Mouse (Mus musculus): ENCODE measurements at regions not wholly inside any gene's neighbourhood (a gene's known extent, or its start where the extent isn't known, plus 50 kb on each side); places are given as distances from the start of the nearest gene placed in this dataset.

DNA sequence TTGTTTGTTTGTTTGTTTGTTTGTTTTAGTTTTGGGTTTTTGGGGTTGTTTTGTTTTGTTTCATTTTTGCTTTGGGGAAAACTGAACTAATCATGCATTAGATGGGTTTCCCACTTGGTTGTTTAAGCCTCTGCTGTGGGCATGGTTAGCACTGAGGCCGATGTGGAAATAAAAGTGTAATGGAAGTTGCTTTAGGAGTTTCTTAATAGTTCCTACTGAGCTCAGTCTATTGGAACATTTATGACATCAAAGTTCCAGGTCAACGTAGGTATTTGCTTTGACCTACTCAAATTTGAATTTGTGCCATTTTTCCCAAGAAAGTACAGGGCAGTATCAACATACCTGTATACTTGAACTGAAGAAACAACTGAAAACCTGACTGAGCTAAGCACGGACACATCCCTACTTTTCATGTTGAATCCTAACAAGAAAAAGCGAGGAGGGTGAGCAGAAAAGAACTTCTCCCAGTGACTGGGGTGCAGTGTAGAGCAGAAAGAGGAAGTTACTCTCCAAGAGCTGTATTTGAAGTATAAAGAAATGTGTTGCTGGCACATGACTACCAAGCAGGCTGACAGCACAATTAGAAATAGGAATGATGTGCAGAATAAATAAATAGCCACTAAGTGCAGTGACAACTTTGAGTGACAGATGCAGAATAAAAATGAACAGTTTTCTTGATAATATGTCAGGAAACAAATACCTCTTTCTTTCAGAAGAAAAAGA lies 122.0 kb upstream of the Atp2b1 start:
- H3K36me3 ChIP-seq (ENCODE audit: control insufficient read depth, insufficient read depth): no peaks in the 10 kb centered on the region
- H3ac ChIP-seq (ENCODE audit: control insufficient read depth, insufficient read length, low read depth): no peak overlapping the region
- H3K79me3 ChIP-seq (ENCODE audit: low read depth): no peaks in the 10 kb centered on the region
- TF ChIP-seq FOSL1 (IDR thresholded peaks at IDR 0.05; ENCODE audit: insufficient read depth, low read length, poor library complexity, severe bottlenecking) (no peak), MAX (IDR thresholded peaks at IDR 0.05) (no peak), CEBPB (IDR thresholded peaks at IDR 0.05; ENCODE audit: low read depth) (no peak), MYOD1 (IDR thresholded peaks at IDR 0.05; ENCODE audit: control insufficient read depth, insufficient read length, low read depth) (no peak), CTCF (IDR thresholded peaks at IDR 0.05; ENCODE audit: control insufficient read depth, insufficient read depth, insufficient read length) (no peak), MYOG (IDR thresholded peaks at IDR 0.05; ENCODE audit: control insufficient read depth, extremely low read depth, insufficient read length) (no peak), USF1 (IDR thresholded peaks at IDR 0.05; ENCODE audit: low read depth) (no peak)
- H3K79me2 ChIP-seq (ENCODE audit: control insufficient read depth, insufficient read depth): no peaks in the 10 kb centered on the region
- no peak overlapping the region for H3K4me3 ChIP-seq (ENCODE audit: insufficient read depth, poor library complexity, severe bottlenecking)
- H3K27me3 ChIP-seq (ENCODE audit: control insufficient read depth, insufficient read depth, insufficient read length): no peaks in the 10 kb centered on the region

DNA sequence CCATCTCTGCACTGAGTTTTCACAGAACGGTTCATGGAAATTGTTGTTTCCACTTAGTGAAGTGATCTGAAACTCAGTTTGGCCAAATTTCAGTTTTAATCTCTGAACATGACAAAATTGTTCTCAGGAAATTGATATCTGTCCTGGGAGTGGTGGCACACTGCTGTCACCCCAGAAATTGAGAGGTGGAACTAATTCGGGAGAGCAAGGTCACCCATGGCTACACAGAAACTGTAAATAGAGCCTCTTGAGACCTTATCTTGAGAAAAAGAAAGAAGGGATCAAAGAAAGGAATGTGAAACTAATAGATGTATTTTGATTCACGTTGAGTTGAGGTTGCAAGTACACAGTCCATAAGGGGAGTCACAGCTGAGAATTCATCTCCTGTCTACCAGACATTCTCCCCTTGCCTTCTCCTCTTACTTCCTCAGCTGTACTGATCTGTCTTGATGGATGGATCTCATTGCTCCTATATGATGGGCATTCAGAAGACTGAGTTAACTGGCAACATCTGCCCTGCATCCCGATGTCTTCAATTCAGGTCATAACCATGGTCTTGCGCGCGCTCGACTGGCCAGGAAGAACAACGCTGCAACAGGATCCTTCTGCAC lies 120.2 kb upstream of the Atp2b1 start:
- H3K27me3 ChIP-seq (ENCODE audit: control insufficient read depth, insufficient read depth, insufficient read length): no peaks in the 10 kb centered on the region
- H3ac ChIP-seq (ENCODE audit: control insufficient read depth, insufficient read length, low read depth): no peak overlapping the region
- H3K36me3 ChIP-seq (ENCODE audit: control insufficient read depth, insufficient read depth): no peaks in the 10 kb centered on the region
- no peaks in the 10 kb centered on the region for H3K79me3 ChIP-seq (ENCODE audit: low read depth)
- no peak overlapping the region for H3K4me3 ChIP-seq (ENCODE audit: insufficient read depth, poor library complexity, severe bottlenecking)
- TF ChIP-seq FOSL1 (IDR thresholded peaks at IDR 0.05; ENCODE audit: insufficient read depth, low read length, poor library complexity, severe bottlenecking) (no peak), MYOD1 (IDR thresholded peaks at IDR 0.05; ENCODE audit: control insufficient read depth, insufficient read length, low read depth) (no peak), MYOG (IDR thresholded peaks at IDR 0.05; ENCODE audit: control insufficient read depth, extremely low read depth, insufficient read length) (no peak)
- H3K79me2 ChIP-seq (ENCODE audit: control insufficient read depth, insufficient read depth): no peaks in the 10 kb centered on the region

DNA sequence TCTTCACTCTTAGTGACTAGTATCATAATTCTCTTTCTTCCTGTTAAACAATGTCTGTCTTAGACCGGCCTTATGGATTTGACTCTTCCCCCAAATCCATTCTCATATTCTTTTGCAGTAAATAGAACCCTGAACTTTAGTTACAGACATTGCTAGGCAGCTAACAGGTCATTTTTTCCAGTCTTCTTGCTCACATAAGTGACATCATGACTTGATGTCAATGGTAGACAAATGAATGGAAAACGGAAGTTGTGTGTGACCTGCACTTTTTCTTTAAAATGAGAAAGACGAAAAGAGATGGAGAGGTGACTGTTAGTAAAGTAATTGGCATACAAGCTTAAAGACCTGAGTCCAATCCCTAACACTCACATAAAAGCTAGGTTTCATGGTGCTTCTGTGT lies 118.2 kb upstream of the Atp2b1 start:
- no peaks in the 10 kb centered on the region for H3K79me2 ChIP-seq (ENCODE audit: control insufficient read depth, insufficient read depth)
- TF ChIP-seq CEBPB (IDR thresholded peaks at IDR 0.05; ENCODE audit: low read depth): no peak
- TF ChIP-seq CTCF (IDR thresholded peaks at IDR 0.05; ENCODE audit: control insufficient read depth, insufficient read depth, insufficient read length): no peak
- H3K36me3 ChIP-seq (ENCODE audit: control insufficient read depth, insufficient read depth): no peaks in the 10 kb centered on the region
- H3K4me3 ChIP-seq (ENCODE audit: insufficient read depth, poor library complexity, severe bottlenecking): no peak overlapping the region
- no peaks in the 10 kb centered on the region for H3K79me3 ChIP-seq (ENCODE audit: low read depth)
- H3ac ChIP-seq (ENCODE audit: control insufficient read depth, insufficient read length, low read depth): no peak overlapping the region
- H3K27me3 ChIP-seq (ENCODE audit: control insufficient read depth, insufficient read depth, insufficient read length): no peaks in the 10 kb centered on the region

DNA sequence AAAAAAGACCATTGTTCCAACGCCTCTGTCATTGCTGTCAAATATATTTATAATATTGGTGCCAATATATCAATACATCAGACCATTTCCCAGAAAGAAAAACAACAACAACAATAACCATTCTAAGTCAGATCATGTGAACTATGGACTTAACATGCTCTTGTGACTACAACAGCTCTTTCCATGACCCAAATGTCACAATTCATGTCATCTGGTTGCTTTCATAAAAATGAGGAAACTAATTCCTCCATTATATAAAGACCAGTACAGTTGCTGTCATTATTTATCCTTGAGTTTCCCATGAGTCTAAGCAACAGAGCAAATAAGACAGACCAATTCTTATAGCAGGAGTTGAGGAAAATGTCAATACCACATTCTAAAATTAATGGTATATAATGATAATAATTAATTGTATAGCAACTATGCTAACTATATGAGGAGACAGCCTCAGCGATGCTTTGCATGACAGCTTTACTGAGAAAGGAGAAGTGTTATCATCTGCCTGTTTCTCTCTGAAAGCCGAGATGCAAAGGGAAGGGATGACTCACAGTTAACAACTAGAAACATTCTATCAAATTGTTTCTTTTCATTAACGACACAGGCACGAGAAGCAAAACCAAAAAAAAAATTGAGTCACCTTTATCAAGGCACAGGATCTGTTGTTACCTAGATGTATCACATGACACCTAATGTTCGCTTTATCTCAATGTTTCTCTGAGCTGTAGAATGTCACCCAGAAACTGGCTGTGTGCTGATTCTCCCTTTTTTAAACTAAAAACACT lies 115.4 kb upstream of the Atp2b1 start:
- no peak for TF ChIP-seq CEBPB (IDR thresholded peaks at IDR 0.05; ENCODE audit: low read depth)
- no peak for TF ChIP-seq MYOD1 (IDR thresholded peaks at IDR 0.05; ENCODE audit: control insufficient read depth, insufficient read length, low read depth)
- TF ChIP-seq MYOG (IDR thresholded peaks at IDR 0.05; ENCODE audit: control insufficient read depth, extremely low read depth, insufficient read length): no peak
- TF ChIP-seq FOSL1 (IDR thresholded peaks at IDR 0.05; ENCODE audit: insufficient read depth, low read length, poor library complexity, severe bottlenecking): no peak
- TF ChIP-seq CTCF (IDR thresholded peaks at IDR 0.05; ENCODE audit: control insufficient read depth, insufficient read depth, insufficient read length): no peak
- TF ChIP-seq USF1 (IDR thresholded peaks at IDR 0.05; ENCODE audit: low read depth): no peak
- no peak for TF ChIP-seq MAX (IDR thresholded peaks at IDR 0.05)

DNA sequence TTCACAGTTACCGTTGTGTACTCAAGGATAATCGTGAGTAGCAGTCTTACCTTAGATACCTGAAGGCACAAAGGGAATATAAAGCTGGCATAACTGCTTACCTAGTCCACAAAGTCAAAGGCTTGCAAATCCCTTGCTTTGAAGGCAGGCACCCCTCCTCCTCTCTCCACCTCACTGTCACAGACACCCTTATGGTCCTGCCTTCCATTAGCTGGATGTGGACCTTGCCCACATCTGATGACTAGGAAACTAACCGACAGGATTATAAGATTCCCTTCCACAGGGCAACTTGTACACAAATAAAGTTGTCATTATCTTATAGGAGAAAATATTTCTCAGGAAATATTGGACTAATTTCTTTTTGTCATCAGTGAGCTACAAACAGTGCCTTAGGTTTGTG lies 114.4 kb upstream of the Atp2b1 start:
- Histone ChIP-seq H3K27me3 (ENCODE audit: control insufficient read depth, insufficient read depth, insufficient read length) (no peaks in the 10 kb centered on the region), H3ac (ENCODE audit: control insufficient read depth, insufficient read length, low read depth) (no peak overlapping the region), H3K79me2 (ENCODE audit: control insufficient read depth, insufficient read depth) (no peaks in the 10 kb centered on the region), H3K79me3 (ENCODE audit: low read depth) (no peaks in the 10 kb centered on the region), H3K36me3 (ENCODE audit: control insufficient read depth, insufficient read depth) (no peaks in the 10 kb centered on the region), H3K4me3 (ENCODE audit: insufficient read depth, poor library complexity, severe bottlenecking) (no peak overlapping the region)
- TF ChIP-seq USF1 (IDR thresholded peaks at IDR 0.05; ENCODE audit: low read depth) (no peak), CTCF (IDR thresholded peaks at IDR 0.05; ENCODE audit: control insufficient read depth, insufficient read depth, insufficient read length) (no peak), MYOG (IDR thresholded peaks at IDR 0.05; ENCODE audit: control insufficient read depth, extremely low read depth, insufficient read length) (no peak), FOSL1 (IDR thresholded peaks at IDR 0.05; ENCODE audit: insufficient read depth, low read length, poor library complexity, severe bottlenecking) (no peak), MYOD1 (IDR thresholded peaks at IDR 0.05; ENCODE audit: control insufficient read depth, insufficient read length, low read depth) (no peak), MAX (IDR thresholded peaks at IDR 0.05) (no peak), CEBPB (IDR thresholded peaks at IDR 0.05; ENCODE audit: low read depth) (no peak)

More for the DNA sequence above, 115.4 kb upstream of the Atp2b1 start:
- Histone ChIP-seq H3K27me3 (ENCODE audit: control insufficient read depth, insufficient read depth, insufficient read length) (no peaks in the 10 kb centered on the region), H3K79me3 (ENCODE audit: low read depth) (no peaks in the 10 kb centered on the region), H3ac (ENCODE audit: control insufficient read depth, insufficient read length, low read depth) (no peak overlapping the region), H3K79me2 (ENCODE audit: control insufficient read depth, insufficient read depth) (no peaks in the 10 kb centered on the region), H3K36me3 (ENCODE audit: control insufficient read depth, insufficient read depth) (no peaks in the 10 kb centered on the region), H3K4me3 (ENCODE audit: insufficient read depth, poor library complexity, severe bottlenecking) (no peak overlapping the region)

Data from C2C12 (cell line).